Mouse (Mus musculus): ENCODE results near the gene Gsc.

The Gsc gene

DNA sequence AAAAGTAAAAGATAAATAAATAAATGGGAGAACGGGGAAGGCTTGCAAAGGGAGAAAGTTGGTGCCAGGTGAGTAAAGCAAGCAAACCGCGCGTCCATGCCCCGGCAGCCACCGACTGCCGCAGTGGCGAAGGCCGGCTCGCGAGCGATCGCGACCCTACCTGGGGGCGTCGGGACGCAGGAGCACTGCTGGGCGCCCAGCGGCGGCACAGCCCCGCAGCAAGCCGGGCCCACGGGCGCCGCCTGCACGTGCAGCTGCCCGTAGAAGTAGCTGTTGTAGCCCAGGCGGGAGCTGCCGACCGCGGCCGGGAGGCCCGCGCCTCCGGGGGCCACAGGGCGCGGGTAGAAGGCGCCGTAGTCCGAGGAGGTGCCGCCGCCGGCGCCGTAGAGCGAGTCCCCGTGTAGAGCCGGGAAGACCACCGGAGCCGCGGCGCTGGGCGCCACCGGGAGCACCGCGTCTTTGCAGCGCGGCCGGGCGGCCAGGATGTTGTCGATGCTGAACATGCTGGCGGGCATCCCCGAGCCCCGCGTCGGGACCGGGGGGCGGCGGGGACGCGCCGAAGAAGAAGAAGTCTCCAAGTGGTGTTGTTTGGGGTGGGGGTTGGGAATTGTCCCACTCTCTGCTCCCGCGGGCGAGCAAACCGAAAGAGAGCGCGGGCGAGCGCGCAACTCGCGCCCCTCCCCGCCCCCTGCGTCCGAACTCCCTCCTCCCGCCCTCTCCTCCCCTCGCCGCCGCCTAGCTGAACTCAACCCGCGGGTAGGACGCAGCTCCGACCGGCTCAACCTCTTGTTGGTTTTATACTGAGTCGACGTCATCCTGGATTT, at the start of gene Gsc:
TSS of gene Gsc (minus strand) at position 730 of the 824 bp plus-strand sequence.
- in situ Hi-C loops (cut with MboI) = no loop called here

DNA sequence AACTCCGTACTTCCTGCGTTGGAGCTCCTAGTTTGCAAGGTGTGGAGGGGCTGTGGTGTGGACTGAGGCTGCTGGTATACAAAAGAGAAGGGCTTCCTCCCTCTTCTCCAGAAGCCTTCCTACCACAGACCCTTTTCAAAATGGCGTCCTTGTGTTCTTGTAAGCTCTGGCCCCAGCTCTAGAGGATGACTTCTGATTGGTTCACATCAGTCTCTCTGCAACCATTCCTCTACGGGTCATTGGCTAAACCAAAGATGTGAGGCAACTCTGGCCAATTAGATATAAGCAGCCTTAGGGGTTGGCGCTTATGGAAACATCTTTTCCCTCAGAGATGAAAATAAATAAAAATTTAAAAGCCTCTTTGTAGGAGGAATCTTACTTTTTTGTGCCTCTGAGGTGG, 46.6 kb upstream of the Gsc start:
- in situ Hi-C loops (cut with MboI) = no loop called here

DNA sequence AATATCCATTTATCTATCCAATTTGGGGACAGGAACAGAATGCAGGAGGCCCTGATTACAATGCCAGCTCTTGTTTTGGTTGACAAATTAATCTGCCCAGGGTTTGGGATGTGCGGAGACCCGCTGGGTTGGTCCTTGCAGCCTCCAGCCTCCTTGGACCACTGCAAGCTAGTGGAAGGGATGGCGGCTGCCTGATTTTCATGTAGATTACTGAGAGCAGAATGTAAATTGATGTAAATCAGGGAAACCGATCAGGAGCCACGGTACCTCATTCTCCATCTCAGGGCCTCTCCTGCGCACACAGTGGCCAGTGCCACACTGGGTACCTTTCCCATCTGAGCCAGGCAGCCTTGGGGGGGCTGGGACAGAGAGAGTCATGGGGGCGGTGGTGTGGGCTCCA, 34.8 kb upstream of the Gsc start:
- in situ Hi-C loops (cut with MboI) = no loop called here

DNA sequence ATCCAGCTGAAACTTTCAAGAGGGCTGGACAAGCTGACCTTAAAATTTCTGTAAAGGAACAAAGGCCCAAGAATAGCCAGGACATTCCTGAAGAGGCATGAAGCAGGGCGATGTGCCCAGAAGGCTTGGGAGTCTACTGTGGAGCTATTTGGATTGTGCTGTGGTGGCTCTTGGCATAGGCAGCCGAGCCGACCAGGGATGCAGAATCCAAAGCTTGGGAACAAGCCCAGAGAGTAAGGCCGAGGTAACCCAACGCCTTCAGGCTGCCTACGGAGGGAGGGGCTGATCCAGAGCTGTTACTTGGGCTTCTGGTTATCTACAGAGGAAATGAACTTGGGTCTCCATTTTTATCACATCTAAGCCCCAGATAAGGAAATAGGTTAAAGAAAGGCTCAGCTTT, 18.9 kb upstream of the Gsc start:
- in situ Hi-C loops (cut with MboI) = no loop called here

DNA sequence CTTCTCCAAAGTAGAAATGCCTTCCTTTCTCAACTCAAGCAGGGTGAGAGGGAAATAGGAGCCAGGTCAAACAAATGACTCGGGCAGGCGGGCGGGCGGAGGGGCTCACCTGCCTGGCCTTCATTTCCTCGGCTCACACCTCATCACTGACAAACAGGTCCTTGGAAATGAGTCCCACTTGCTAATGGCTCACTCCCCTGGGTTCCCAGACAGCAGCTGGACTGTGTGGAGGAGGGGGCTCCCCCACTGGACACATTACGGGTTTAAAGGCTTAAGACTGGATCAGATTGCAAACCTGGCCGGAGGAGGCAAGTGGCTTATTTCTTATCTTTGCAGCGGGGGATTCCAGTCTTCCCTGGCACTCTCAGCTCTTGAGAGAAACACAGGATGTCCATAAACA, 13.1 kb upstream of the Gsc start:
- in situ Hi-C loops (cut with MboI) = no loop called here

DNA sequence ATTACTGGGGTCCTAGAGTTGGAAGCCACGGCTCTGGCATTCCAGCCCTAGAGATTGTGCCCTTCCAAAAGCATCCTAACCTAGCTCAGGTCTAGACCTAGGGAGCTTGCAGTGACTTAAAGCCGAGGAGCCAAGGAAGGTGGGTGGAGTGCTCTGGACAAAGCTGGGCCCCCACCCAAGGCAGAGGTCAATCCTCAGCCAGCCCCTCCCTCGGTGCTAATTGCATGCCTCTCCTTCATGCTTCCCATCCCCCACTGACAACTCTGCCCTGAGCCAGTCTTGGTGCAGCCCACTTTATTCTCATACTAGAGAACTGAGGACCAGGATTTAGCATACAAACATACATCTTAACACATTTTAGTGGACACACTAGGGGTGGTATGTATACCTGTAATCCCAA, 12.0 kb upstream of the Gsc start:
- in situ Hi-C loops (cut with MboI) = no loop called here

DNA sequence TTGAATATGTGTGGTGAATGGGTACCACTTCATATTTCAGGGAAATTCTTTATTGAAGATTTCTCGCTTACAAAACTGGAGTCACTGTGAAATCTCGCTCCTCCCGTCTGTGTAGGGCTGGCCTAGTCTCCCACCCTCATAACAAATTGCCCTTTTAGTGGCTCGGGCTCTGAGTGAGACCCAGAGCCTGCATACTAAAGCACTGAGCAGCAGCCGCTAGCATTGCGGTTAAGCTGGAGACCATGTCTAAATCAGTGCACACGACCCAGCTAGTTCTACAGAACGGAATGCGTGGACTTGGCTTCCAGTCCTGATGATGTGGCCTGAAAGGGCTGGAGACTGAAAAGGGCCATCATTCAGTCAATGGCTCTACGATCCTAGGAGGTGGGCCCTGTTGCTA, 7.9 kb upstream of the Gsc start:
- in situ Hi-C loops (cut with MboI) = no loop called here

DNA sequence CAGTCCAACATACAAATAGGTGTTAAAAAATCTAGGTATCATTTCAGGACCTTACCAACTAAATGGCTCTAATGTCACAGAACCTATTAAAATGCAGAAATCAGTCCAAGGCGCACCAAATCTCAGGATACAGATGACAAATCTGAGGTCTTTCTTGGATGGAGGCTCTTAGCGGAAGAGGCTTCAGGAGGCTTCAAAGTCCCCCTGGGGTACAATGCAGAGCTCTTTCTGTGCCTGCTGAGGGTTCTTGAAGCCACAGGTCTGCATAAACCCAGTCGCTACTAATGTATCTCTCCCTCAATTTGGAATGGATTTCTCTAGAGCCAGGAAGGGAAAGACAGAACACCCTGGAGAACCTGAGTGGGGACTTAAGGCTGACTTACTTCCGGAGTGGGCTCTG, 5.1 kb upstream of the Gsc start:
- in situ Hi-C loops (cut with MboI) = no loop called here

DNA sequence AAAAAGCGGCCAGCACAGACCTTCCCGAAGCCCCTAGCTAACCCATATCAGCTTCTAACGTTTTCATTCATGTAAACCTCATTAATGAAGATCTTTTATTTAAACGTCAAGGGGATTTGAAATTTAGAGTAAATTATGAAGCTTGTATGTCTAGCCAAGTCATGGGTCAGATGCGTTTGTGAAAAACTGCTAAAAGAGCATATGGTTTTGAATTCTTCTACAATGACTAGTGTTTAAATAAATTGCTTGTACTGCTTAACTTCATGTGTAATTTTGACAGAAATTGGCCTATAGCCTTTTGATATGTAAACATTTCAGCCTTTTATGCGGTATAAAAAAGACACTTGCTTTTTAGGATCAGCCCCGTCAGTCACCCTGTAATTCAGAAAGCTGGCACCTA, 4.4 kb upstream of the Gsc start:
- in situ Hi-C loops (cut with MboI) = no loop called here

DNA sequence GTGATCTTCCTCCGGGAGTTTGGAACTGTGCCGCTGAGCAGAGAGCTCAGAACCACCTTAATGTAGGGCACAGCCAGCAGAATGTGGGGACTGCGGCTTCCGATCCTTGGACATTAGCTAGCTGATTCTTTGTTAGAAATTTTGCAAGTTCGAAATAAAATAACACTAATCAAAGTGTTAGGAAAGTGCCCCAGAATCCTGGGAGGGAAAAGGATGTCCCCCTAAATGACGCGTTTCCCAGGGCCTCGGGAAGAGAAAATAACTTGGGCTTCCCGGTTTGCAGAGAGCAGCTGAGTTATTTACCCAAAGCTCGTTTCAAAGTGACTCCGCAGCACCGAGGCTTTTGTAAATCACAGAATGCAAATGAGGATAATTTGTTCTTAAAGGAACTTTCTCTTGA, 3.9 kb upstream of the Gsc start:
- in situ Hi-C loops (cut with MboI) = no loop called here

DNA sequence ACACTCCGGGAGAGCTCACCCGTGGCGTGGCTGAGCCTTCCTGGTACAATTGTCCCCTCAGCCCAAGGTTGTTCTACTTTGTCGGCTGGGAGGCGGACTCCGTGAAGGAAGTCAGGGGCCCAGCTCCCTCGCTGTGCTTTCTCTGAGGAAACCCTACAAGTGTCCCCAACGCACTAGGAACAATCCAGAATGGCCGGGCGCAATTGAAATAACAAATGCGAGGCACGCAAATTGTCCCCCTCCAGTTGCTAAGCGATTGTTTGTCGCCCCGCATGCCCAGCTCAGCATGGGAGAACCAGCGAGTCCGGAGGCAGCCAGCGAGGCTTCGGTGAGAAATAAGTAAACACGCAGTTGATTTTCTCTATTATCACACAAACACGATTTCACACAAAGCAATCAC, 2.8 kb upstream of the Gsc start:
- in situ Hi-C loops (cut with MboI) = no loop called here

DNA sequence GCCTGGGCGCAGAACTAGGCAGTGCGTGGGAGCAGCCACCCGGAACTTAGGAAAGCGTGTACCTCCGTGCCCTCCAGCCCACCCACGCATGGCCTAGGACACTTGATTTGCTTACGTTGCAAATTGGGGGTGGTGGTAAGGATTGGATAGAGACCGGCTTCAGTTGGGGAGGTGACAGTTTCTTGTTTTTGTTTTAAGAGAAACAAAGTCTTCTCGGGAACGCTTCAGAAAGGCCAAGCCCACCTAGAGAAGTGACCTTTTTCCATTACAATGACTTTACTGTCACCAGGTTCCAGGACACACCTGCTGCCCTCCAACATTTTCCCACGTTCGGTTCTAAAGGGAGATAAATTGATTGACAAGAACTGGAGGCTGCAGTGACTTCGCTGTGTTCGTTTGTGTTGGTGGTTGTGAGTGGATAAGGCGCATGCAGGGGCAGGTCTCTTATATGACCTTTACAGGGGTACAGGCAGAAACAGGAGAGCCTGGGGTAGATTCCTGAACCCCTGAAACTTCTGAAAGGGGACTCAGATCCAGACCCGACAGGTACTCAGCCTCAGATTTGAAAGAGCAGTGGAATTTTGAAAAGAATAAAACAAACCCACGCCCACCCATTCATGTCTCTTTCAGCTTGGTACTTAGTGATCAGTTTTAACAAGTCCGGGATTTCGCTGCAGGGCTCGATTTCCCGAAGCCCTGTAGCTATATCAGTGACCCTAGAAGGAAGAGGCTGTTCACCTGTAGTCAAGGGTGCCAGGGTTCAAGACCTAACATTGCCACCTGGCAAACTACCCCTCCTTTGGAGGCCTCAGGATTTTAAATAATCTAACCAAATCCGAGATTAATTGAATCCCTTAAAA, 2.0 kb upstream of the Gsc start:
- in situ Hi-C loops (cut with MboI) = no loop called here

DNA sequence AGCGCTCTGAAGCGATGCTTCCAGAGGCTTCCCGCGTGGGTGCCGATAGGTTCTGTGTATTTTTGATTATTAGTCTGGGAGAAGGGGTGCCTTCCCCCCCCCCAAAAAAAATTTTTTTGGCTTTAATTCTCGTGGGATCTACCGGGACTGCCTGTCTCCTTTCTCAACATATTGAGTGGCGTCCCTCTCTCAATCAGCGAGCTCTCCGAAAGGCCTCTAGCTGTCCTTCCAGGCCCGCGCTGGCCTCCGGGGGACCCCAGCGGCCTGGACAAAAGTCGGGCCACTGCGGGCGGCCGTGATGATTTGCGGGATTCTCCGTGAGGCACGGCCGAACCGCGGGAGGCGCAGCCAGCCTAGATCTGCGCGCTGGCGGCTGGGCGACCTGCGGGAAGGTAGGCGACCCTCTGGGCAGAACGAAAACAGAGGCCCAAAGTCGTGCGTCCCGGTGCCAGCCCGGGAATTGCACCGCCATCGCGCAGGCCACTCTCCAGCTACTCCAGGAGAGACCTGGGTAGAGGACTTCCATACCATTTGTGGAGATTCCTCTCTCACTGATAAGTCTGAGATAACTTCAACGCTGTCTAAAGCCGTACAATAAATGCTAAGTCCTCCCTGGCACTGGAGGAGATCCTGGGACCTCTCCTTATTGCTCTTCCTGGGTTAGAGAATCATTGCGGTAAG, 1.2 kb upstream of the Gsc start:
- in situ Hi-C loops (cut with MboI) = no loop called here

DNA sequence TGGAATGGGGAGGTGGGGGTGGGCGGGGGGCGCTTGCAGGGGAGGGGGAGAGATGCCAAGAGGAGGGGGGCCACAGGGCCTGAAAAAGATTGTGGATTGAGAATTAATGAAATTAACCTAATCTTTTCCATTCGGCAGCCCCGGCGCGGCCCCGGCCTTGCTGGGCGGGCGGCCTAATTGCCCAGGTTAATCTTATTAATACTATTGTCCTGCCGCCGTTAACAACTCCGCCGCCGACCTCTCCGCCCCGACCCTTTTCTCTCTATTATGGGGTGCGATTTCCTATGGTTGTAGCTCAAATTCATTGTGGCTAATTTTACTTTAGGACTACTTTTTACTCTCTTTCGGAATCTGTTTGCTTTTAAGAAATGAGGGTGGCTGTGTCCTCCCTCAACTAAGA, 362 bp upstream of the Gsc start:
- in situ Hi-C loops (cut with MboI) = no loop called here

DNA sequence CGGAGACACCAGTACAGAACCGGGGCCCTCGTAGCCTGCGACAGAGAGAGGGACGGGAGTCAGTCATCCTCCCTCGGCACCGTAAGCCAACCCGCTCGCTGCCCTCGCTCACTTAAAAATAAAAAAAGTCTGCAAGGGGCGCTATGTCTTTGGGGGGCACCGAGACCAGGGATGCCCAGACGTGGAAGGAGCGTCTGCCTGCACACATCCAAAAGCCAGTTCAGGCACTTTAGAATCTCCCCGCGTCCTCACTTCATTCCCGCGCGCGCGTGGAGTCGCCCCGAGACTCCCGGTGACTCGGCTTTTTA, 958 bp downstream of the Gsc start:
- in situ Hi-C loops (cut with MboI) = no loop called here

DNA sequence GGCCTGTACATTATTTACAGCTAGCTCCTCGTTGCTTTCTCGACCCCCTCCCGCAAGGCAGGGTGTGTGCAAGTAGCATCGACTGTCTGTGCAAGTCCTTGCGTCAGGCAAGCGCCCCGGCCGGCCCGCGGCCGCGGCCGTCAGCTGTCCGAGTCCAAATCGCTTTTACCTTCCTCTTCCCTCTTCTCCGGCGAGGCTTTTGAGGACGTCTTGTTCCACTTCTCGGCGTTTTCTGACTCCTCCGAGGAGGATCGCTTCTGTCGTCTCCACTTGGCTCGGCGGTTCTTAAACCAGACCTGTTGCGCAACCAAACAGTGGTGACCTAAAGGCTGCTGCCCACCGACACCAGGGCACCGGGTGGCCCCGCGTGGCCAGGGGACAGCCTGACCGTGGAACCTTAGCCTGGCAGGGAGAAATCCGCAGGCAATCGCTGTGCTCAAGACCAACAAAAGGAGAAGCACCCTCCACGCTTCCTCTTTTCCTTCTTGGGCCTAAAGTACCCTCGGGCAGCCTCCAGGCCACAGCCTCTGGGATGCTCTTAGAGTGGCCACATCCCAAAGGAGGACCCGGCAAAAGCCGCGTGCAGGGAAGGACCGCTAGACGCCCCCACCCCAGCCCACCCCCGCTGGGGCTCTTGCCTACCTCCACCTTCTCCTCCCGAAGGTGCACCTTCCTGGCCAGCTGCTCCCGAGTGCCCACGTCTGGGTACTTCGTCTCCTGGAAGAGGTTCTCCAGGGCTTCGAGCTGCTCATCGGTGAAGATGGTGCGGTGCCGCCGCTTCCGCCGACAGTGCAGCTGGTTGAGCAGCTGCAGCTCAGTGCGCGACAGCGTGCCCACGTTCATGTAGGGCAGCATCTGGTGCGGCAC, 1.5 kb downstream of the Gsc start:
- in situ Hi-C loops (cut with MboI) = no loop called here

DNA sequence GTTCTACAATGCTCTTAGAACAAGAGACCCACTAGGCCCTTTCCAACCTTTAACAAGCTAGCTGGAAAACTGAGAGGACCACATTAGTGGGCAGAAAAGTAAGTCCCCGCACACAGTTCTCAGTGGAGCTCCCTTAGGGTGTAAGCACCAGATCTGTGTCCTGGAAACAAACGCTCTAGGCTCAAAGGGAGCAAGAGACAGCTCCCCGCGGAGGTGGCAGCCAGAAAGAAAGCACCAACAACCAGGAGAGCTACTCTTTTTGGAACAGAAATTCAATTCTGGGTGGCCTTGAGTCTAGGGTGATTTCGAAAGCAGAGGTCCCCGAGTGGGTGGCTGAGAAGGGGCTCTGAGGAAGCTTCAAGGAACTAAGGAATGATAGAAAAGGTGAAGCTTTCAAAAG, 2.5 kb downstream of the Gsc start:
- in situ Hi-C loops (cut with MboI) = no loop called here

DNA sequence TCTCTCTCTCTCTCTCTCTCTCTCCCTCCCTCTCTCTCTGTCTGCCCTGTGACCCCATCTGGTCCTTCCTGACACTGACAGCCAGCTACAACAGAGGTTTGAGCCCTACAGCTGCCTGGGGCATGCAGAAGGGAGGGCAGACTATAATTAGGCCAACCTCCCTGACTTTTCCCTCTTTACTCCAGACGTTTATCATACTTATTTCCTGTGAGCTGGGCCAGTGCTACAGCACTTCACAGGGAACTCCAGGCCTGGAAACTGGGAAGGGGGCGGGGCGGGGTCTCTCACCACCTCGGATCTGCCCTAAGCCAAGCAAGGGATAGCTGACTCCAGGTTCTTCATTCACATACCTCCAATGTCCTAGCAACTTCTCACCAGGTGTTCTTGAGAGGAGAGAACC, 4.3 kb downstream of the Gsc start:
- in situ Hi-C loops (cut with MboI) = no loop called here

DNA sequence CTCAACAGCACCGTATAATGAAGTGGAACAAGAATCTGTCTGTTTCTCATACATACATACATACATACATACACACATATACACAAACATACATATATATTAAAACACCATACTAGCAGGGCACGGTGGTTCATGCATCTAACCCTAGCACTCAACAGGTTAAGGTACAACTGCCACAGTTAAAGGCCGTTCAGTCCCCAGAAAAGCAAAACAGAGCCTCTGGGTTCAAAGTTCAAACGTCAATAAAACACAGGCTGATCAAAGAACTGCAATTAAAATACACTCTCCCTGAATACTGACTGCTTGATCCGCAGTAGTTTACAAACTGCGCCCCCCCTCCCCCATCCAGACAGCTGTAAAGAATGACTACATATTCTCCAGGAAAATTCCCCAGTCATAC, 5.8 kb downstream of the Gsc start:
- in situ Hi-C loops (cut with MboI) = no loop called here

DNA sequence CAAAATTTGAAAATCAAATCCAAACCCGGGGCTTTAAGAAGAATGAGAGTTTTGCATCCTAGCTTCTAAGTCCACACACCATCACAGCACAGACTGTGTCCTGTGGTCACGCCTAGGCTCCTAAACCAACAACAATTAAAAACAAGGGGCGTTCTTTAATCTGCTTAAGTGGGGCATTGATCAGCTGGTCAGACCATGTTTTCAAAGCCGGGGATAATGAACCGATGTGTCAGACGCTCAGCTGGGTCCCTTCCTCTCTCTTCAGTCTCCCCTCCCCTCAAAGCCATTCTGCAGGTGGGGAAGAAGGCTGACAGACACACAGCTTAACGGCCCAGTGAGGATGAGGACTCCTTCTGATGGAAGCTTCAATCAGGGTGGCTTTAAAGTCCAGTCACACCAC, 6.2 kb downstream of the Gsc start:
- in situ Hi-C loops (cut with MboI) = no loop called here

DNA sequence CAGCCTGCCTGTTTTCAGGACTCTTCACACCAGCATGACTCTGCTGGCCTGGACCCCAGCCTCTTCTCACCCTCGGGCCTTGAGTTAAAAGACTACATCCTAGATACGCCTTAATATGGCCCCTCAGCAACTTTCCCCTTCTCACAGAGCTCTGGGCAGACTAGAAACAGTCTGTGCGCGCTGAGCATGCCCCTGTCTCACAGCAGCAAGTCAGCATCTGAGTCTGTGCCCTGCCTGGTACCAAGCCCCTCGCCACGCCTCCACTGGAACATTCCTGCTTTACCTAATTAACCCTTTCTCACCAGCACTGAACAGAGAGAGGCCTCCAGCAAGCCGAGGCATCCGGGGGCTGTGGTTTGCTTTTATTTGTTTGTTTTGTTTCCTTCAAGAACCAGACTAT, 11.8 kb downstream of the Gsc start:
- in situ Hi-C loops (cut with MboI) = no loop called here

DNA sequence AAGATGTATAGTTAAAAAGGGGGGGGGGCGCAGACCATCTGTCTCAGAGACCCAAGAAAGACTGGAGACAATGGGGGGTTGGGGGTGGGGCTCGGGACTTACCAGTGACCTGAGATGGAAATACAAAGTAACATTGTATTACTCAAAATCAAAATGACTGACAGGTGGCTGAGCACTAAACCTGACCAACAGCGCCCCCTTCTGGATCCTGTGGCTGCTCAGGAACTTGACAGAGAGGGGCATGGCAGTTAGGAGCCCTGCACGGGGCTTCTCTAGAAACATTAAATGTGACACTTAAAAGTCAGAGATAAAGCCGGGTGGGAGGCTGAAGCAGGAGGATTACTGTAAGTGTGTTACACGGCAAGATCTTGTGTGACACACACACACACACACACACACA, 13.8 kb downstream of the Gsc start:
- in situ Hi-C loops (cut with MboI) = no loop called here

All from mature B cell (primary cell).